Mouse (Mus musculus) forebrain, embryonic 11.5 days (tissue): ENCODE data around the gene Eps8. TPM values are rescaled to one million over a fixed set of nuclear protein-coding genes. Genes with fewer than 3 reads are reported as not detected.

Experiments
- ATAC-seq: fragments of 200-750 bp; cut with Nextera tagmentation; replicated peaks from 2 replicates; pipeline ENCODE4 v1.8.0; 2017; ENCODE audit warnings: moderate TSS enrichment; ENCODE audit not compliant: low FRiP score
- DNase-seq: peaks from one replicate; pipeline ENCODE4 v3.0.0-alpha.2; 2017; ENCODE audit warnings: low spot score
- H3K27ac ChIP-seq: fragments of 300-500 bp; sonication (generic); 2 replicates; pipeline ENCODE4 v1.5.1; 2014; ENCODE audit warnings: low read depth, low read length
- H3K27me3 ChIP-seq: fragments of 300-500 bp; sonication (generic); 2 replicates; pipeline ENCODE4 v1.6.1; 2014; ENCODE audit warnings: mild to moderate bottlenecking, low read length, mixed read lengths; ENCODE audit not compliant: control insufficient read depth, insufficient read depth
- H3K36me3 ChIP-seq: fragments of 300-500 bp; sonication (generic); 2 replicates; pipeline ENCODE4 v1.6.1; 2014; ENCODE audit warnings: mild to moderate bottlenecking, low read length, moderate library complexity, mixed read lengths; ENCODE audit not compliant: control insufficient read depth, insufficient read depth
- H3K4me1 ChIP-seq: fragments of 300-500 bp; sonication (generic); replicated peaks from 2 replicates; pipeline ENCODE4 v1.6.1; 2014; ENCODE audit warnings: low read length, mixed read lengths; ENCODE audit not compliant: control insufficient read depth, insufficient read depth
- H3K4me2 ChIP-seq: fragments of 300-500 bp; sonication (generic); 2 replicates; pipeline ENCODE4 v1.6.1; 2014; ENCODE audit warnings: low read depth, mild to moderate bottlenecking, low read length, moderate library complexity, mixed read lengths; ENCODE audit not compliant: severe bottlenecking
- H3K4me3 ChIP-seq: fragments of 300-500 bp; sonication (generic); 2 replicates; pipeline ENCODE4 v1.5.1; 2014; ENCODE audit warnings: low read depth, low read length
- H3K9ac ChIP-seq: fragments of 300-500 bp; sonication (generic); 2 replicates; pipeline ENCODE4 v1.6.1; 2014; ENCODE audit warnings: low read length
- H3K9me3 ChIP-seq: fragments of 300-500 bp; sonication (generic); 2 replicates; pipeline ENCODE4 v1.6.1; 2016; ENCODE audit warnings: low read length, mixed read lengths; ENCODE audit not compliant: control insufficient read depth
- WGBS: fragments of 180-500 bp; shearing (Covaris S2); extraction: QIAGEN DNeasy Blood & Tissue Kit; methylation state at CpG from one replicate; pipeline ENCODE4 v1.1.7; 2014; 5-methylcytosine and 5-hydroxymethylcytosine counted together
- polyA plus RNA-seq: library from polyadenylated mRNA; unstranded; fragments of >200 nt; fragmentation: Nextera tagmentation; extraction: Ambion mirVana; gene quantifications from 2 replicates; pipeline ENCODE4 v1.2.1, GENCODE M21; 2014

The Eps8 gene
- polyA plus RNA-seq, 1 experiment from 2014 or later, result 5.9 TPM

DNA sequence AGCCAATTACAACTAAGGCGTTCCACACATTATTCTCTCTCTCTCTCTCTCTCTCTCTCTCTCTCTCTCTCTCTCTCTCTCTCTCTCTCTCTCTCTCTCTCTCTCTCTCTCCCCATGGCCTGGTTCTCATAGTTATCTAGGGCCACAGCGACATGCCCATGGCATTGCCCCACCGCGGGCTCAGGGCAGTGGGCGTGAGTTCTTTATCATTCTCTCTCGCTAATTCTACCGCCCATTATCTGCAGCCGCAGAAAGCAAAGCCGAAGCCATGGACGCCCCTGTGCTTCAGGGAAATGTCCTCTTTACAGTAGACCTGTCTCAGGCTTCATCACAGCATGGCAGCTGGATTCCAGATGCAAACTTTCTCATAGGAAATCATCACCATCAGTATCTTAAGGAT, 16.9 kb upstream of the Eps8 start:
- Histone ChIP-seq H3K9me3 (no peaks in the 10 kb centered on the region), H3K4me2 (no peak overlapping the region), H3K9ac (no peak overlapping the region), H3K4me3 (no peak overlapping the region), H3K36me3 (no peaks in the 10 kb centered on the region), H3K27ac (no peak overlapping the region), H3K4me1 (no peaks in the 10 kb centered on the region), H3K27me3 (no peaks in the 10 kb centered on the region)
- 91% methylated on average over 10 of the region's 10 CpGs for WGBS
- DNase-seq, result no peak
- ATAC-seq, result no peak

- Histone ChIP-seq H3K27ac (no peak overlapping the region), H3K4me2 (no peak overlapping the region), H3K27me3 (no peaks in the 10 kb centered on the region), H3K4me1 (no peaks in the 10 kb centered on the region), H3K36me3 (no peaks in the 10 kb centered on the region), H3K9ac (no peak overlapping the region), H3K9me3 (no peaks in the 10 kb centered on the region), H3K4me3 (no peak overlapping the region)
- ATAC-seq (no peak), DNase-seq (no peak)
- 91% methylated on average over 9 of the region's 9 CpGs for WGBS
Observed at GRCm38 (mm10) chr6:137670820-137671219, 16.1 kb upstream of the Eps8 start.

DNA sequence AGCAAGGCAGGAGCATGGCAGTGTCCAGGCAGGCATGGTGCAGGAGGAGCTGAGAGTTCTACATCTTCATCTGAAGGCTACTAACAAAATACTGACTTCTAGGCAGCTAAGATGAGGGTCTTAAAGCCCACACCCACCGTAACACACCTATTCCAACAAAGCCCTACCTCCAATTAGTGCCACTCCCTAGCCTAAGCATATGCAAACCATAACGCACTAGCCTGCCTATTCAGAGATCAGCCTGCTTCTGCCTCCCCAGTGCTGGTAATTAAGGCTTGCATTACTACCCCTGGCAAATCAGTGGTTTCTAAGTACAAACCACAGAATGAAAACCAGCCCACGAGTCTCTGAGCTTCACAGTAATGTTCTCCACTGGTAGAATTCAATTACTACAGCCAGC, 15.2 kb upstream of the Eps8 start:
- Histone ChIP-seq H3K27me3 (no peaks in the 10 kb centered on the region), H3K4me2 (no peak overlapping the region), H3K36me3 (no peaks in the 10 kb centered on the region), H3K9ac (no peak overlapping the region), H3K4me1 (no peaks in the 10 kb centered on the region), H3K4me3 (no peak overlapping the region), H3K27ac (no peak overlapping the region), H3K9me3 (no peaks in the 10 kb centered on the region)
- ATAC-seq (no peak), DNase-seq (no peak)
- 89% methylated on average over 3 of the region's 3 CpGs for WGBS

GRCm38 (mm10) chr6:137669433-137669832, 14.8 kb upstream of the Eps8 start:
- WGBS, result 78% methylated on average over 1 of the region's 1 CpGs
- no peaks in the 10 kb centered on the region for H3K4me1 ChIP-seq

DNA sequence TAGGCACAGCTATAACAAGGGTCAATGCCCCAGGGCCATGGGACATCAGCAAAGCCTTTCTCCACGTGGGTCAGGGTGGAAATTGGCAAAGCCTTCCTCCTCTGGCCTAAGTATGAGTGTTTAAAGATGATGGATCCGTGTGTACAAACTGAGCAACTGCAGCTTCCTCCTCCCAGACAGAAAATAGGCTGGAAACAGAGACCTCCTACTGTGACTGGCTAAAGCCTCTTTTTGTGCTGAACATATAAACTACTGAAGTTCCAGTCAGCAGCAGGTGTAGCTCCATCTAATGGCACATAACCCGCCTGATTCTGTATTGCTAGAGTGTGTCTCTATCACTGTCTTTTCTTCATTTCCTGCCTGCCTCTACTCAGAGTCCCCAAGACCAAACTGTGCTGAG, 13.7 kb upstream of the Eps8 start:
- WGBS, result 68% methylated on average over 3 of the region's 3 CpGs
- H3K36me3 ChIP-seq, result no peaks in the 10 kb centered on the region
- no peak overlapping the region for H3K27ac ChIP-seq
- no peaks in the 10 kb centered on the region for H3K4me1 ChIP-seq
- H3K9me3 ChIP-seq, result no peaks in the 10 kb centered on the region
- no peaks in the 10 kb centered on the region for H3K27me3 ChIP-seq
- ATAC-seq (no peak), DNase-seq (no peak)
- H3K4me2 ChIP-seq, result no peak overlapping the region
- H3K9ac ChIP-seq, result no peak overlapping the region
- H3K4me3 ChIP-seq, result no peak overlapping the region

More at GRCm38 (mm10) chr6:137669433-137669832, 14.8 kb upstream of the Eps8 start:
- Histone ChIP-seq H3K4me3 (no peak overlapping the region), H3K36me3 (no peaks in the 10 kb centered on the region), H3K9me3 (no peaks in the 10 kb centered on the region), H3K4me2 (no peak overlapping the region), H3K9ac (no peak overlapping the region), H3K27me3 (no peaks in the 10 kb centered on the region), H3K27ac (no peak overlapping the region)
- no peak for ATAC-seq
- no peak for DNase-seq

- no peak for ATAC-seq
- WGBS, result 80% methylated on average over 3 of the region's 3 CpGs
- H3K36me3 ChIP-seq, result no peaks in the 10 kb centered on the region
- no peak overlapping the region for H3K4me3 ChIP-seq
- no peaks in the 10 kb centered on the region for H3K9me3 ChIP-seq
- no peak overlapping the region for H3K27ac ChIP-seq
- no peak overlapping the region for H3K9ac ChIP-seq
- H3K27me3 ChIP-seq, result no peaks in the 10 kb centered on the region
- no peak for DNase-seq
- H3K4me2 ChIP-seq, result no peak overlapping the region
- H3K4me1 ChIP-seq, result no peaks in the 10 kb centered on the region
Observed at GRCm38 (mm10) chr6:137667665-137668064, 13.0 kb upstream of the Eps8 start.

- no peak for ATAC-seq
- H3K4me1 ChIP-seq, result no peaks in the 10 kb centered on the region
- H3K4me2 ChIP-seq, result no peak overlapping the region
- DNase-seq, result no peak
- no peak overlapping the region for H3K4me3 ChIP-seq
- no peak overlapping the region for H3K27ac ChIP-seq
- no peaks in the 10 kb centered on the region for H3K36me3 ChIP-seq
- H3K27me3 ChIP-seq, result no peaks in the 10 kb centered on the region
- 78% methylated on average over 3 of the region's 3 CpGs for WGBS
- H3K9me3 ChIP-seq, result no peaks in the 10 kb centered on the region
- no peak overlapping the region for H3K9ac ChIP-seq
Observed at GRCm38 (mm10) chr6:137664936-137665335, 10.3 kb upstream of the Eps8 start.

DNA sequence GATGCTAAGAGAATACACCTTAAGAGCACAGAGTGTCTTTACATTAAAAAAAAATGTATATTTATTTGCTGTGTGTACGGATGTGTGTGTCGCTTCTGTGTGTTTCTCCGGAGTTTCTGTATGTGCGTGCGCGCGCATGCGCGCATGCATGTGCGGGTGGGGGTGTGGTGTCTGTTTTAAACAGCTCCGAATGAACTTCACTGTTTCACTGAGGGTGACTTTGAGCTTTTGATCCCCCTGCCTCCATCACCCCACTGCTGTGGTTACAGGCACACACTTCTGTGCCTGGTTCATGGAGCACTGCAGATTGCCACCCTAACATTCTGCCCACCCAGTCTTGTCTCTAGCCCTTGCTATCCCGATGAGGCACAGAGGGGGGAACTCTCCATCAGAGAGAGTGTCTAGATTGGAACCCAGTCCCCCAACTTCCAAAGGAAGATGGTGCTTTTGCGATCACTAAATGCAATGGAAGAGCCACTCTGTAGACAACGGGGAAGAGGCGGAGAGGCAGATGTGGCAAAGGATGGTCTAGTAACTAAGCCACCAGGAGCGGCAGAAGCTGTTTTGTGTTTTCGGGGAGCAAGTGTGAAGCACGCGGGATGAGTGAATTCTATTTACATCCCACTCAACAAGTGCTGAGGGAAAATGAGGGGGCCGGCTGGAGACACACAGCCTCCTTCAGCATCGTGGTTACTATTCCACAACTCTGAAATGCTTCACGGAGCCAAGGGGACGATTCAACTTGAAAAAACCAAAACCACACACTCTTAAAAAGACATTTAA, 7.1 kb upstream of the Eps8 start:
- H3K4me1 ChIP-seq, result no peaks in the 10 kb centered on the region
- DNase-seq, result no peak
- H3K4me2 ChIP-seq, result no peak overlapping the region
- no peaks in the 10 kb centered on the region for H3K36me3 ChIP-seq
- WGBS, result 95% methylated on average over 23 of the region's 23 CpGs
- no peak for ATAC-seq
- H3K27ac ChIP-seq, result no peak overlapping the region
- H3K9me3 ChIP-seq, result no peaks in the 10 kb centered on the region
- no peak overlapping the region for H3K9ac ChIP-seq
- no peaks in the 10 kb centered on the region for H3K27me3 ChIP-seq
- H3K4me3 ChIP-seq, result no peak overlapping the region

DNA sequence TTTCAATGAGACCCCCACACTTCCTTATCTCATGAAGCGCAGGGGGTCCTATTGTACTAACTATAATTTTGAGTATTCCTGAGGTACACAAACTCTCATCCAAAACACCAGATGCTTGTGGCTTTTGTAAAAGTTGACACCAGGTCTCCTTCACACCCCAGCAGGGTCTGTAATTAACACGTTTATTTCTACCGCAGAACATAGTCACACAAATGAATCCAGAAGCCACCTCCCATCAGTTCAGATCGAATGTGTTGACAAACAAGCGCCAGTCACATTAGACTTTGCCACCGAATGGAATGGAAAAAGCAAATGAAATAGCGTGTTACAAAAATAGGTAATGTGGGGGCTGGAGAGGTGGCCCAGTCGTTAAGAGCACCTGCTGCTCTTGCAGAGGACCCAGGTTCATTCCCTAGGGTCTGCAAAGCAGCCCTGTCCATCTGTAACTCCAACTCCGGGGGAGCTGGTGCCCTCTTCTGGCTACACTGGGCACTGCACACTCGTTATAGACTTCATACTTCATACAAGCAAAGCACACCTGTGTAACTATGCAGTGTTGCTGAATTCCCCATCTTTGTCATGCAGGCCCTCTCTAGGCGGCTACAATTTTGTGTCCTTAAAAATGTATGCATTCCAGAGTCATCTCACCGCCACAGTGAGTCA, 3.9 kb upstream of the Eps8 start:
- Histone ChIP-seq H3K27me3 (no peaks in the 10 kb centered on the region), H3K4me2 (no peak overlapping the region), H3K4me3 (no peak overlapping the region), H3K27ac (no peak overlapping the region), H3K4me1 (no peaks in the 10 kb centered on the region), H3K9ac (no peak overlapping the region), H3K36me3 (no peaks in the 10 kb centered on the region), H3K9me3 (no peaks in the 10 kb centered on the region)
- DNase-seq (no peak), ATAC-seq (no peak)
- WGBS, result 74% methylated on average over 12 of the region's 12 CpGs
